Mouse (Mus musculus) embryonic fibroblast, embryonic 13.5 days (primary cell): ENCODE measurements around the gene Megf9. TPM values are rescaled to one million over a fixed set of nuclear protein-coding genes. Genes with fewer than 3 reads are reported as not detected.

Source experiments
- H3K27ac ChIP-seq: 2 replicates; pipeline ENCODE4 v1.5.1; 2012; ENCODE audit warnings: low read length, control low read depth, inconsistent platforms; ENCODE audit not compliant: insufficient read depth
- H3K4me1 ChIP-seq: 2 replicates; pipeline ENCODE4 v1.6.1; 2011; ENCODE audit warnings: low read length; ENCODE audit not compliant: control insufficient read depth, insufficient read depth
- H3K4me3 ChIP-seq: 2 replicates; pipeline ENCODE4 v1.5.1; 2011; ENCODE audit warnings: mild to moderate bottlenecking, control low read depth, low read length; ENCODE audit not compliant: insufficient read depth
- CTCF ChIP-seq: IDR thresholded peaks from 2 replicates; pipeline ENCODE4 v1.5.1; 2011; ENCODE audit warnings: mild to moderate bottlenecking, control low read depth, low read length, moderate library complexity, borderline replicate concordance; ENCODE audit not compliant: insufficient read depth
- POLR2A ChIP-seq: IDR thresholded peaks from 2 replicates; pipeline ENCODE4 v1.6.1; 2011; ENCODE audit warnings: low read depth, mild to moderate bottlenecking, control low read depth, low read length, moderate library complexity
- polyA plus RNA-seq: library from polyadenylated mRNA; stranded (reverse); fragments of >200 nt; gene quantifications from 2 replicates; pipeline ENCODE4 v1.2.4, GENCODE M21; 2011; ENCODE audit warnings: low read depth; ENCODE audit not compliant: missing spikeins, insufficient read length

Megf9 gene
- polyA plus RNA-seq, 1 experiment: 13.4 TPM

DNA sequence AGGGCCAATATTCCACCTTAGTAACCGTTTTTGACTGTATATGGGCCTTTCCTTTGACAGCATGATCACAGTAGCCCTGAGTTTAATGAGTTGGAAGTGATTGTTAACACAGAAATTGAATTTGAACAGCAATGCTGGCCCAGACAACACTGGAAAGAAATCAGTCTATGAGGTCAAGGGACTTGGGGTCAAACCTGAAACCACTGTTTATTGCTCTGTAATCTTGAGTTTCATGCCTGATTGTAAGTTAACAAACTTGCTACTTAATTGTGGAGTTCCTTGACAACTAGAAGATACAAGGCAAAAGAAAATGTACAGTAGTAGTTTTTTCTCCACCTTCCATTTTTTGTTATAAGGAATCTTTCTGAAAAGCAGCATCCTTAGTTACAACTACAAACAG, 31.0 kb downstream of the Megf9 start:
- Histone ChIP-seq H3K4me3 (no peak overlapping the region), H3K27ac (no peak overlapping the region), H3K4me1 (no peaks in the 10 kb centered on the region; the same call in 1 of the 2 replicates)
- no peak for TF ChIP-seq POLR2A
- no peak for TF ChIP-seq CTCF

DNA sequence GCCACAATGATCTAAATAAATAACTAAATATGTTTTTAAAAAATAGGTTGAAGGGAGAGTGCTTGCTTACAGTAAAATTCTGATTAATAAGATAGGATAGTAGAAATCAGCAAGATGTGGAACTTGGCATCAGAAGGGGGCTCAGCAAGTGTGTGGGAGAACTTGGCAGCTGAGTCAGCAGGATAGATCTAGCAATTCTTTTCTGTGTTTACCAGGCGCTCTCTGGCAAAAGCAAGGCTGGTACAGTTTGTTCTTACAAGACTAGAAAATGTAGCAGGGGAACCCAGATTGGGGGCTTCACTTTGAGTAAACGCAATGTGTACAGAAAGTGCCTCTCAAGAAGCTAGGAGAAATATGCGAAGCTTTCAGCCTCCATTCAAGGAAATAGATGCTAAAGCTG, 35.5 kb downstream of the Megf9 start:
- TF ChIP-seq CTCF: no peak
- no peak for TF ChIP-seq POLR2A
- no peak overlapping the region for H3K27ac ChIP-seq
- H3K4me1 ChIP-seq: no peaks in the 10 kb centered on the region

DNA sequence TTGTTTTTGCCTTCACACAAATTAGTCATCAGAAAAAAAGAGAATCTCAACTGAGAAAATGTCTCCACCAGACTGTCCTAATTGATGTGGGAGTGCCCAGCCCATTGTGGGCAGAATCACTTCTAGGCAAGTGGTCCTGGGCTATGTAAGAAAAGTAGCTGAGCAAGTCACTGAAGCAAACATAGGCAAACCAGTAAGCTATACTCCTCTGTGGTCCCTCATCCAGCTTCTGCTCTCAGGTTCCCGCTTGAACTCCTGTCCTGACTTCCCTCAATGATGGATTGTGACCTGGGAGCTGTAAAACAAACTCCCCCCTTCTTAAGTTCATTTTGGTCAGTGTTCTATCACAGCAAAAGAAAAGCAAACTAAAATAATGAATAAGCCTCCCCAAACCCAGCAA, 37.8 kb downstream of the Megf9 start:
- Histone ChIP-seq H3K27ac (no peak overlapping the region), H3K4me3 (no peak overlapping the region), H3K4me1 (no peaks in the 10 kb centered on the region)
- TF ChIP-seq CTCF: no peak

More for the DNA sequence above, 35.5 kb downstream of the Megf9 start:
- no peak overlapping the region for H3K4me3 ChIP-seq

DNA sequence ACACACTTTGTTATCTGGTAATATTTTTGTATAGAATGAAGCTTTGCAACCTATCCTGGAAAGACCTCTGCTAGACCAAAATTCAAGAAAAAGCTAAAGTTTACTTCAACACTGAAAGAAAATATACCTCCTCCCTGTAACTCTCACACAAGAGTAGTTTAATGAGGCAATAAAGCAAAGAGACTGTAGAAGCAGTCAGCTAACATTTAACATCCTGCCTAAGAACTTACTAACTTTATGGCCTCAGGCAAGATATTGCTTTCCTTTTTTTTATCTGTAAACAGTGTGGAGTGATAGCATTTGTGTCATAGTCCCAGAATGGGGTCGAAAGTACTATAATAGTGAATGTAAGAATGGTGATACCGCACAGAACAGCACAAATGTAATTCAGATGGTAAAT, 45.0 kb downstream of the Megf9 start:
- no peak overlapping the region for H3K4me3 ChIP-seq
- H3K4me1 ChIP-seq: no peaks in the 10 kb centered on the region
- TF ChIP-seq CTCF (no peak), POLR2A (no peak)
- no peak overlapping the region for H3K27ac ChIP-seq

DNA sequence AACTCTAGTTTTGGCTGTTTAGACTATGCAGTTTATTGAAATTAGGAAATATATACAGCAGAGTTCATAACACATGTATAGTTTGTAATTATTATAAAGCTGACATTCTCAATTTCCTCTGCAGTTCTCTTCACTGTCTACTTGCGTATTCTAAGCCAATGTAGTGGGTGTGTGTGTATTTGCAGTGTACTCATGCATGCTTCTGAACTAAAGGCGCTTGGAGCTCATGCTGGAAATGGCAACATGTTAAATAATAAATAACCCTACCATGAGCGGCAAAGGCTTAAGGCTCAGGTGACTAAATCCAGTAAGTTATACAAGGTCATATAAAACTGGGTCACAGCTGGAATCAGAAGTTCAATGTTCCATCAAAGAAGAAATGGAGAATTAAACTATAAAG, 46.4 kb downstream of the Megf9 start:
- H3K4me1 ChIP-seq: no peaks in the 10 kb centered on the region
- H3K4me3 ChIP-seq: no peak overlapping the region
- no peak overlapping the region for H3K27ac ChIP-seq
- TF ChIP-seq POLR2A (no peak), CTCF (no peak)

DNA sequence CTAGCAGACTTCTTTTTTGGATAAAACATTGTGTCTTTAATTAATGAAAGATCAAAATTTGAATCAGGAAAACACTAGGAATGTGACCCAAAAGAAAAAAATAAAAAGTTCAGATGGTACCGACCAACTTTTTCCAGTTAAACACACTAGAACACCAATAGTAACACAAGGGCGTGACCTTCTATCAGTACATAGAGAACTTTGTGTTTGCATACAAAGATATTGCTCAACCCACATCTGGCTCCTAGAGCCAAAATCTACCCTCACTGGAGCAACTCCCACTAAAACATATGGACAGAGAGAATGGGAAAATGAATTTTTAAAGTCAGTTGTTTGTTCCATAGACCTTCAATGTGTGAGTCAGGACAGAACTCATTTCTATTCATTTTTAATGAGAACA, 50.7 kb downstream of the Megf9 start:
- Histone ChIP-seq H3K27ac (no peak overlapping the region), H3K4me3 (no peak overlapping the region), H3K4me1 (no peaks in the 10 kb centered on the region)
- no peak for TF ChIP-seq CTCF
- TF ChIP-seq POLR2A: no peak

DNA sequence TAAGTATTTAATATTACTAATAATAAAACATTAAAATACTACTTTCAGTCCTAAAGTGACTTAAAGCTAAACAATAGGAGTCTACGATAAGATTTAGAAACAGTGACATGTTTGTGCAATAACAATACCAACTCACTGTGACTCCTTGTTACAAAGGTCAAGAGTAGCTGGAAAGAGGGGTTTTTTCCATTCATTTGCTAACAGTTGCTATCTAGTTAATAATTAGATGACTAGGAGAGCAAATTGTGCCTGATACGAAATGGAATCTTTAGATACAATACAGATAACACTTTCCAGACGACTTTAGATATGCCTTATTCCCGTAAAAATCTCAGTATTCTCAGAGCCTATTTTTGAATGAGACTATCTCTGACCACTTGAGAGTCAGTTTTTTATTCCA, 52.9 kb downstream of the Megf9 start:
- Histone ChIP-seq H3K27ac (no peak overlapping the region), H3K4me3 (no peak overlapping the region), H3K4me1 (no peaks in the 10 kb centered on the region)
- TF ChIP-seq POLR2A (no peak), CTCF (no peak)

DNA sequence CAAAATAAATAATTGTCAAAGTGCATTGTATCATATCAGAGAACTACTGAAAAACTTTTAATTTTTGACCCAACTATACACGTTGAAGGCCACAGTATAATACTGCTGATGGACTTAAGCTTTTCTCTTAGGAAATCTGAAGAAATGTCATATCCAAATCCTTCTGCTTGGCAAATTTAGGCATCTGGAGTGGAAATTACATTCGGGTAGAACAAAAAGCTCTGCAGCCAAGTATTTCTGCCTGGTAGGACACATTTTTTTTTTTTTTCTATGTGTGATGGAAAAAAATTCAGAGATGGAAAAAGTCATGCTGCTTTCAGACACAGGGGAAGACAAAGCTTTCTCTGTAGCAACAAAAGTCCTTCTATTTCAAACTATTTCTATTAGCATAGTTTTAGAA, 63.4 kb downstream of the Megf9 start:
- TF ChIP-seq POLR2A (no peak), CTCF (no peak)
- Histone ChIP-seq H3K4me1 (no peaks in the 10 kb centered on the region), H3K4me3 (no peak overlapping the region), H3K27ac (no peak overlapping the region)

DNA sequence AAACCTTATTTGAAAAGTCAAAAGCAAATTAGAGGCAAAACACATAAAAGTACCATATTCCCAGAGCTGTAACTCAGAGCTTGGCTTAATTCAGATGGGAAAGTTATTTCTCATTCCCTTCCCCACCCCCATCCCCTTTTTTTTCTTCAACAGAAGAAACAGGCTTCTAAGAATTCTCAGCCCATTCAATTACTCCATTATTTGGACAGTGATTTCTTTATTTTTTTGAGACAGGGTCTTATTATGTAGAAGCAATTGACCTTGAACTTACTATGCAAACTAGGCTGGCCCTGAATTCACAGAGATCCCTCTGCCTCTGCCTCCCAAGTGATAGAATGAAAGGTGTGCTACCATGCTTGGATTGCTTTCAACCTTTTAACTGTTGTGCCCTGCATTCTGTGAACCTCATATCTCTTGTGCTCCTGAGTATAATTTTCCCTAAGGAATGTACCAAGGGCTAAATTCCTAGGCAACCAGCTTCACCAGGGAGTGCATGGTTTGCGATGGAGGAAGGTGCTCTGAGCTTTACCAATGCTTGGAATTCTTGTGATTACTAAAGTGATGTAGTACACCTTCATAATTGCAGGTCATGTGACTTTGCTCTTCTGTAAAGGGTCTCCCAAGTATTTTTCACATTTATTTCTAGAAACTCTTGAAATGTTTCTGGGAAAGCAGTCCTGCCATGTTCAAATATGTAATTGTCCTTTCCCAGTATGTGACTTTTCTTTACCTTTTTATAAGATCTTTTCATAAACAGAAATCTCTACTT, 68.7 kb downstream of the Megf9 start:
- TF ChIP-seq CTCF (no peak), POLR2A (no peak)

DNA sequence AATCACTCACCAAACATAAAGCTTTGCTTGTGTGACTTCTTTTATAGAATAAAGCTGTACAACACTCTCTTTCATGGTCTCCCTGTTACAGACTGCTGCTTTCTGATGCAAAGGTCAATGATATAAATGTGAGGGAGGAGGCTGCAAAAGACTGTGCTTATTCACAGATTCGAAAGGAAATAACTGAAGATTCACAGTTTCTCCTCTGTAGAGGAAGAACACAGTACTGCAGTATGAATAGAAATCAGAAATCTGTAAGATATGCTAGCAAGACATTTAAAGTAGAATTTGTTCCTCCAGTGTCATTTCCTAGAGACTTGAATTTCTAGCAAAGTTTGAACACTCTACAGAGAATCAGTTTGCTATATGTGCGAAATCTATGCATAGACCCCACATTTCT, 71.5 kb downstream of the Megf9 start:
- no peak for TF ChIP-seq CTCF
- TF ChIP-seq POLR2A: no peak
- H3K4me3 ChIP-seq: no peak overlapping the region
- no peaks in the 10 kb centered on the region for H3K4me1 ChIP-seq
- H3K27ac ChIP-seq: no peak overlapping the region

More for the DNA sequence above, 68.7 kb downstream of the Megf9 start:
- Histone ChIP-seq H3K4me3 (no peak overlapping the region), H3K4me1 (no peaks in the 10 kb centered on the region), H3K27ac (no peak overlapping the region)
